Mouse (Mus musculus) left cerebral cortex, postnatal 14 days (tissue): Measurements from ENCODE around the gene Fdx1. TPM values are rescaled to one million over a fixed set of nuclear protein-coding genes. Genes with fewer than 3 reads are reported as not detected.

Experiments used
- DNase-seq, 2 experiments: peaks; one replicate each; pipeline ENCODE4 v3.0.0; 2021 to 2022; ENCODE audit warnings: low spot score in 2 of 2, mixed read lengths in 1 of 2
- intact Hi-C: fragments of 180-260 bp; cut with DNase I; formaldehyde crosslinking; loops from one replicate; pipeline ENCODE4 v1.15.1; 2025
- long read RNA-seq, 2 experiments: library from polyadenylated mRNA; stranded (forward); transcript quantifications; one replicate each; pipeline ENCODE4 v2.0.0; 2021
- total RNA-seq, 2 experiments: library from RNA; stranded (reverse); gene quantifications; 2 replicates each; pipeline ENCODE4 v1.2.3; 2021

Gene Fdx1
- 10 to 100 TPM; 14.0 to 16.3 TPM for total RNA-seq
- long read RNA-seq, experiment 1, transcript Fdx1-201 (4 exons, 875 nt), result major isoform, 22 of 24 reads
- long read RNA-seq, experiment 1, partial matches to known transcripts, result 1 of 24 reads
- long read RNA-seq, experiment 1, other reads (novel, unspliced or antisense), result 1 of 24 reads
- long read RNA-seq, experiment 2, transcript Fdx1-201 (4 exons, 875 nt), result major isoform, 13 of 14 reads
- long read RNA-seq, experiment 2, partial matches to known transcripts, result 1 of 14 reads
- long read RNA-seq, experiment 2, other reads (novel, unspliced or antisense), result 0 of 14 reads

- intact Hi-C loops, result no loop called here
These were observed at the start of gene Fdx1 for GRCm38 (mm10) chr9:51962975-51963701. TSS of gene Fdx1 (minus strand) at chr9:51963556.

GRCm38 (mm10) chr9:52012781-52013436, 49.6 kb upstream of the Fdx1 start:
- no peak for DNase-seq
- intact Hi-C loops, result no loop called here

More at GRCm38 (mm10) chr9:51962975-51963701, at the start of gene Fdx1:
- peak; percentile 31 to 65 for DNase-seq

- no peak for DNase-seq
- intact Hi-C loops, result no loop called here
These were observed 49.0 kb upstream of the Fdx1 start for GRCm38 (mm10) chr9:52012311-52012710.

- intact Hi-C loops, result no loop called here
- DNase-seq, result no peak
These were observed 45.2 kb upstream of the Fdx1 start for GRCm38 (mm10) chr9:52008511-52008910.

- intact Hi-C loops, result no loop called here
- DNase-seq, result no peak
These were observed 44.0 kb upstream of the Fdx1 start for GRCm38 (mm10) chr9:52007341-52007740.

- no peak for DNase-seq
- intact Hi-C loops, result no loop called here
These were observed 40.1 kb upstream of the Fdx1 start for GRCm38 (mm10) chr9:52003501-52003900.

- no peak for DNase-seq
- intact Hi-C loops, result no loop called here
These were observed 32.2 kb upstream of the Fdx1 start for GRCm38 (mm10) chr9:51995331-51996099.

GRCm38 (mm10) chr9:51994636-51995260, 31.4 kb upstream of the Fdx1 start:
- intact Hi-C loops, result loop anchor here (5.0 kb wide), 3 partner anchors 103 to 293 kb away; no protein-coding TSS in a partner anchor
- no peak for DNase-seq

GRCm38 (mm10) chr9:51993486-51994275, 30.3 kb upstream of the Fdx1 start:
- intact Hi-C loops, result loop anchor here (5.0 kb wide), 3 partner anchors 104 to 294 kb away; no protein-coding TSS in a partner anchor
- DNase-seq, result no peak

- intact Hi-C loops, result loop anchor here (5.0 kb wide), 3 partner anchors 106 to 296 kb away; no protein-coding TSS in a partner anchor
- DNase-seq, result no peak
These were observed 28.0 kb upstream of the Fdx1 start for GRCm38 (mm10) chr9:51991241-51991876.

GRCm38 (mm10) chr9:51990828-51991227, 27.5 kb upstream of the Fdx1 start:
- no peak for DNase-seq

GRCm38 (mm10) chr9:51985493-51986099, 22.2 kb upstream of the Fdx1 start:
- peak; percentile 81 to 90 for DNase-seq
- intact Hi-C loops, result loop anchor here (5.0 kb wide), 1 partner anchor 62 kb away; the partner anchor contains the start of gene Rdx

More at GRCm38 (mm10) chr9:51990828-51991227, 27.5 kb upstream of the Fdx1 start:
- intact Hi-C loops, result loop anchor here (5.0 kb wide), 3 partner anchors 106 to 296 kb away; no protein-coding TSS in a partner anchor

GRCm38 (mm10) chr9:51981131-51981530, 17.8 kb upstream of the Fdx1 start:
- intact Hi-C loops, result no loop called here
- DNase-seq, result no peak

GRCm38 (mm10) chr9:51979301-51979700, 15.9 kb upstream of the Fdx1 start:
- intact Hi-C loops, result loop anchor here (5.0 kb wide), 3 partner anchors 118 to 308 kb away; partner anchors contain the start of gene Zc3h12c
- no peak for DNase-seq

GRCm38 (mm10) chr9:51978545-51979259, 15.3 kb upstream of the Fdx1 start:
- intact Hi-C loops, result loop anchor here (5.0 kb wide), 3 partner anchors 119 to 309 kb away; partner anchors contain the start of gene Zc3h12c
- no peak for DNase-seq

GRCm38 (mm10) chr9:51977439-51978000, 14.2 kb upstream of the Fdx1 start:
- intact Hi-C loops, result loop anchor here (5.0 kb wide), 3 partner anchors 120 to 310 kb away; partner anchors contain the start of gene Zc3h12c
- DNase-seq, result peak; percentile 87 to 91
